Mouse (Mus musculus): Measurements from ENCODE around the gene Hecw1. TPM values are rescaled to one million over a fixed set of nuclear protein-coding genes. Genes with fewer than 3 reads are reported as not detected.

The Hecw1 gene
- under 1 TPM; 0.05 to 0.64 TPM for total RNA-seq (2021)

DNA sequence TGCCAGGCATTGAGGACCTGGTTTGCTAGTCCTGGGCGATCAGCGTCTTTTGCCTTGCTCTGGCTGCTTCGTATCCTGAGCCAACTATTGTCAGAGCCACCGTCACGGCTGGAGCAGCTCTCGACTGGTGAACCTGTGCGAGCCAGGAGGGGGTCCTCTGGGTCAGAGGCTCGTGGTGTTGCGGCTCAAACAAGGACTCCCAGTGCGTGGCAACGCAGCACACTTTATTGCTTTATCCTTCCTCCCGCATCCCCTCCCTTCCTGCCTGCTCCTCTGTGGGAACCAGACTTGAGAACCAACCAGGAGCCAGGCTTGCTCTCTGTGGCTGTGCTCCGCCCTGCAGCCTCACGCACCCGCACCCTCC is at the start of gene Hecw1:
Gene Hecw1, minus strand, starts transcription at position 323 of the 364 bp plus-strand sequence.
- intact Hi-C loops (cut with DNase I), result no loop called here
- DNase-seq, result no peak

GRCm38 (mm10) chr13:14561336-14561735 is 38.3 kb upstream of the Hecw1 start:
- intact Hi-C loops (cut with DNase I), result no loop called here
- DNase-seq, result no peak

DNA sequence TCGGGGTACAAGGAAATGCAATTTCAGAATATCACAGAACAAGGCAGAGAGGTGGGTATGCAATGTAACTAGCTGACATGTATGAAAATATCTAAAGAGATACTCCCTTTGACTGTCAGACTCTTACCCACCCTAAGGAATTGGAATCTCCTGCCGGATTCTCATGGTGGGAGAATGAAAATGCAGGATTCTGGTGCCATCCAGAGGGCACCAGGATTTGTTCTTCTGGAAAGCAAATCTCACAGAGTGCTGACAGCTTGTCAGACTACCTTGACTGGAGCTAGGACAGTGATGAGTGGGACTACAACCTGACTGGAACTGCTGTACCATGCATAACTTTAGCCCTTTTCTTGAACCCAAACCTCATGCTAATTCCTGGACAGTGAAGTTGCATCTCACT is 29.6 kb upstream of the Hecw1 start:
- intact Hi-C loops (cut with DNase I), result no loop called here
- DNase-seq, result no peak

GRCm38 (mm10) chr13:14542860-14543259 is 19.8 kb upstream of the Hecw1 start:
- DNase-seq, result no peak
- intact Hi-C loops (cut with DNase I), result no loop called here

- DNase-seq, result peak; percentile 1
- intact Hi-C loops (cut with DNase I), result no loop called here
Observed at GRCm38 (mm10) chr13:14522128-14522905, 711 bp downstream of the Hecw1 start.

DNA sequence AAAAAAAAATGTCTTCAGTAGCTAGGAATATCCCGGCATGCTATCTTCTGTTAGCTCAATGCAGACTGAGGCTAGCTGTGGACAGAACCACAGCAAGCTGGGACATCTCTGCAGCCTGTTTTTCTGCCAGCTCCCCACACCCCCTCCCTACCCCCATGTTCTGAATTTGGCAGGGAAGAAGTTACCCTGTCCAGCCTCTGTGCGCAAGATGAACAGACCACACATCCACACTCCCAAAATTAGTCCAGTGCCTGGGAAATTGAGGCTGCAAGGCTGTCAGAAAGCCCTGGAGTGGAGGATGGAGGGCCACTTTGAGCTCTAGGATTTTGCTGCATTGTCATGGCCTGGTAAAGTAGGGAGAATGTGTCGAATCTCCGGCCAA is 1.3 kb downstream of the Hecw1 start:
- peak; percentile 3 to 7 for DNase-seq
- intact Hi-C loops (cut with DNase I), result no loop called here

DNA sequence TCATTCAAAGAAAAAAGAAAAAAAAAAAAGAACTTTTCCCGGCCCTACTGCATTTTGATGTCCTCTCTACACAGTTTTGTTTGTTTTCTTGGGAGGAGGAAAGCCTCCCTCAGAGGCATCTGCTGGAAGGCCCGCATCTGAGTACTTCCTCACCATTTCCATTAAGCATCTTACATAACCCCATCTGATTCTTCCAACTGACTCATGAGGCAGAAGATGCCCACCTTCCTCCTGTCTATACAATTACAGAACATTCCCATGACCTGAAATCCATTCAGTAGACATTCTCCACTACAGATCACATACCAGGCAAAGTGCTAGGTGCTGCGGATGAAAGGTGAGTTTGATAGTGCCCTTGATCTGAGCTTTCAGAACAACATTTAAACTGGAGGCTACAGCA is 3.4 kb downstream of the Hecw1 start:
- intact Hi-C loops (cut with DNase I), result no loop called here
- no peak for DNase-seq

- DNase-seq, result no peak
- intact Hi-C loops (cut with DNase I), result no loop called here
Observed at GRCm38 (mm10) chr13:14517478-14517877, 5.5 kb downstream of the Hecw1 start.

GRCm38 (mm10) chr13:14515106-14515505 is 7.9 kb downstream of the Hecw1 start:
- intact Hi-C loops (cut with DNase I), result no loop called here
- DNase-seq, result no peak

- intact Hi-C loops (cut with DNase I), result no loop called here
- no peak for DNase-seq
Observed at GRCm38 (mm10) chr13:14513934-14514333, 9.1 kb downstream of the Hecw1 start.

- DNase-seq, result no peak
- intact Hi-C loops (cut with DNase I), result no loop called here
Observed at GRCm38 (mm10) chr13:14506765-14507164, 16.3 kb downstream of the Hecw1 start.

DNA sequence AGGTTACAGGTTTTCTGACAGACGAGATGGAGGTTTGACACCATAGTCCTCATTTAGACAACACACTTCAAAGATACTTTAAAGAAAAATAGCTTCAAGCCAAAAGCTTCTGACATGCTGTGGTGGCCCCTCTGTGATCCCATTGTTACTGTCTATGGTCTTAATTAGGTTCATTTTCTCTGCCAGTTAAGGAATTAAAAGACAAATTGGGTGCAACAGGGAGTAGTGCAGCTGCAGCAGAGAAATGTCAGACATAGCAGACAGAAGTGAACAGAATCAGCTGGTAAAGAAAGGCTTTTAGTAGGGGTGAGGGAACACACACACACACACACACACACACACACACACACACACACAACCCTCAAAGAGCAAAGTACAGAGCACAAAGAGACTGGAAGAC is 22.8 kb downstream of the Hecw1 start:
- intact Hi-C loops (cut with DNase I), result no loop called here
- DNase-seq, result no peak

GRCm38 (mm10) chr13:14498780-14499179 is 24.2 kb downstream of the Hecw1 start:
- intact Hi-C loops (cut with DNase I), result no loop called here
- no peak for DNase-seq

DNA sequence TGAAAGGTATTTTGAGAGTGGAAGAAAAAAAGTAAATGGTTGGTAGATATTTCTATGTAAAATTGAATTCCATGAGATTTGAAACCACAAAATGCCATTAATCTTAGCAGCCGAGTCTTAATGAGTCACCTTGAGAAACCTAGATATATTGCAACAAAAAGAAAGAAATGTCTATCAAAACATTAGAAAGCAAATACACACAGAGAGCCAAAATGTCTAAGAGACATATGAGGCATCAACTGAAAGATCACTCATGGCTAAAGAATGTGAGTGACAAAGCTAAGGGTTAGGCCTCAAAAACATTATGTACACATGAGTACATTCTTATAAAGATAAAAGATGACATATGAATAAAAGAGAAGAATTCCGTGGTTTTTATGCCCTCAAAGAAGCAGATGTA is 26.1 kb downstream of the Hecw1 start:
- intact Hi-C loops (cut with DNase I), result no loop called here
- no peak for DNase-seq

DNA sequence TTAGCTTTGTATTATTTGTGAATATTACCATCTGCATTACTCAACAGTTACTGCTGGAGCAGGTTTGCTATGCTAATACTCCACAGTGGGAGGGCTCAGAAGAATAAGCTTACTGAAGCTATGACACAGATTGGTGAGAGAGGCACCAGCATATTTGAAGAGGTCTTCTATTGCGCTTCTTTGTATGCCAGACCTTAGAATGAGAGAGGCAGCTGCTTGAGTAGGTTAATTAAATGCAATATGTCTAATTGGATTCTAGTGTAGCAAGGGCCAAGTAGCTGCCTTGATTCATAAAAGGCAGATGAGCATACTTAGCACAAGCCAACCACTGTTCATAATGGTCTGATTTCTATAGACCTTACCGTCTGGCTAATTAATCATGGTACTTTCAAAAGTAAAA is 35.2 kb downstream of the Hecw1 start:
- intact Hi-C loops (cut with DNase I), result no loop called here
- no peak for DNase-seq

- DNase-seq, result no peak
- intact Hi-C loops (cut with DNase I), result no loop called here
Observed at GRCm38 (mm10) chr13:14471121-14471520, 51.9 kb downstream of the Hecw1 start.

DNA sequence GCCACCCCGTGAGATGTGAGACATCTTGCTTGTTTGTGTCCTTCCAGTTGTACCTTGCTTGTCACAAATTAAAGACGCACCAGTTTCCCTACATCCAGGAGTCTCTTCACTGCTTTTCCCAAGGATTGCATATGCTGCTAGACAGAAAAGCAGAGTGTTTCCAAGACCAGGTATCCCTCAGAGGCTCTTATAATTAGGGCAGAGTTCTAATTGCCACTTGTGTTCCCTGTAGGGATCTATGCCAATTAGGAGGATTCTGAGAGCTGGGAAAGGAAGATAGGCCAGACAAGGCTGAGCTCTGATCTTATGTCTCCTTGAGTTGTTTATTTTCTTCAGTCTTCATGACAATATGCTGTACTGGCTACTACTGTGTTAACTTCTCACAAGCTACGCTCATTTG is 55.5 kb downstream of the Hecw1 start:
- intact Hi-C loops (cut with DNase I), result no loop called here
- DNase-seq, result no peak

- intact Hi-C loops (cut with DNase I), result no loop called here
Observed at GRCm38 (mm10) chr13:14461036-14461435, 62.0 kb downstream of the Hecw1 start.

DNA sequence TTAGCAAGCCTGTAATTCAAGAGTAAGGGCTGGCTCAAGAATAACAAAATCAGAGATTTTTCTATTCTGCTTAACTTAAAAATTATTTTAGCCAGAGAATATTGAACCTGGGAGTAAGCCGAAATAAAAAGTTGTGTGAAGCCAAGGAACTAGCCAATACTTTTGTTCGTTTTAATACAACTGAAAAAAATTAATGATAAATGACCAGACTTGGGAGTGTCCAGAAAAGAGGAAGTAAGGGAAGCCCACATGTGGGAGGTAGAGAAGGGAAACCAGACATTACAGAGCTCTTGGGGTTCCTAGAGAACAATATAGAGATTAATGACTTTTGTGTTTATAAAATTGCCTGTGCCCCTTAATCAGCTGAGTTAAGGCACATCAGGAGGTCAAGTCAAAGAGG is 66.0 kb downstream of the Hecw1 start:
- intact Hi-C loops (cut with DNase I), result no loop called here
- no peak for DNase-seq

More at GRCm38 (mm10) chr13:14461036-14461435, 62.0 kb downstream of the Hecw1 start:
- no peak for DNase-seq

DNA sequence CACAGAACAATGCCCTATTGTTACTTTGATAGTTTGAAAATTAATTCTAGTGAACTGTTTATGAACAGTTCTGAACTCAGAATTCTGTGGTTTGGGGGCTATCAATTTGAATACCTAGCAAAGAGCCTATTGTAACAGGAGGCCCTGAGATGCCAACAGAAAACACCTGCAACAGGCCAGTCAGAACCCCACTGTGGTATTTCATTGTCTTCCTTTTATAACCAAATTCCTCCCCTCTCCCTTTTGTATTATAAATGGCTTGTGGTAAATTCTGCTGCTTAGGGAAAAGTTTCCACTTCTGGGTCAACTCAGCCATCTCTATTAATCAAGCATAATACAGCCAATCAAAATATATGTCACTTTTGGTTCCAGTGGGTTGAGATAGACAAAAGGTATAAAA is 83.5 kb downstream of the Hecw1 start:
- no peak for DNase-seq
- intact Hi-C loops (cut with DNase I), result no loop called here

GRCm38 (mm10) chr13:14428845-14429553 is 94.0 kb downstream of the Hecw1 start:
- DNase-seq, result no peak
- intact Hi-C loops (cut with DNase I), result no loop called here

GRCm38 (mm10) chr13:14424836-14425235 is 98.2 kb downstream of the Hecw1 start:
- intact Hi-C loops (cut with DNase I), result no loop called here
- DNase-seq, result no peak

All from heart, postnatal 36 days (tissue).